Mouse (Mus musculus) retina, embryonic 14.5 days (tissue): ENCODE results near the gene Epb41l5.

Experiments used
- DNase-seq: peaks from one replicate; pipeline ENCODE4 v3.0.0-alpha.2; 2015; ENCODE audit warnings: low spot score

Gene Epb41l5

GRCm38 (mm10) chr1:119596954-119597480, 51.8 kb downstream of the Epb41l5 start:
- no peak for DNase-seq

GRCm38 (mm10) chr1:119590041-119590440, 58.8 kb downstream of the Epb41l5 start:
- DNase-seq: no peak

GRCm38 (mm10) chr1:119584974-119585373, 63.8 kb downstream of the Epb41l5 start:
- no peak for DNase-seq

- DNase-seq: no peak
Observed at GRCm38 (mm10) chr1:119570134-119570533, 78.7 kb downstream of the Epb41l5 start.

GRCm38 (mm10) chr1:119565531-119565930, 83.3 kb downstream of the Epb41l5 start:
- no peak for DNase-seq

- no peak for DNase-seq
Observed at GRCm38 (mm10) chr1:119557641-119558395, 91.0 kb downstream of the Epb41l5 start.

GRCm38 (mm10) chr1:119555651-119556050, 93.1 kb downstream of the Epb41l5 start:
- no peak for DNase-seq

- DNase-seq: no peak
Observed at GRCm38 (mm10) chr1:119551651-119552050, 97.1 kb downstream of the Epb41l5 start.

GRCm38 (mm10) chr1:119550064-119550463, 98.7 kb downstream of the Epb41l5 start:
- no peak for DNase-seq

- no peak for DNase-seq
Observed at GRCm38 (mm10) chr1:119549327-119549689, 99.5 kb downstream of the Epb41l5 start.

- DNase-seq: peak; percentile 83
Observed at GRCm38 (mm10) chr1:119548668-119549326, 100.0 kb downstream of the Epb41l5 start.

GRCm38 (mm10) chr1:119546490-119546889, 102.3 kb downstream of the Epb41l5 start:
- no peak for DNase-seq

GRCm38 (mm10) chr1:119545671-119546070, 103.1 kb downstream of the Epb41l5 start:
- DNase-seq: no peak

- DNase-seq: no peak
Observed at GRCm38 (mm10) chr1:119545164-119545563, 103.6 kb downstream of the Epb41l5 start.

- no peak for DNase-seq
Observed at GRCm38 (mm10) chr1:119544611-119545155, 104.1 kb downstream of the Epb41l5 start.

- no peak for DNase-seq
Observed at GRCm38 (mm10) chr1:119543316-119543715, 105.5 kb downstream of the Epb41l5 start.

GRCm38 (mm10) chr1:119541570-119541969, 107.2 kb downstream of the Epb41l5 start:
- no peak for DNase-seq

GRCm38 (mm10) chr1:119540836-119541557, 107.8 kb downstream of the Epb41l5 start:
- no peak for DNase-seq

- no peak for DNase-seq
Observed at GRCm38 (mm10) chr1:119539252-119539651, 109.5 kb downstream of the Epb41l5 start.

GRCm38 (mm10) chr1:119537651-119538050, 111.1 kb downstream of the Epb41l5 start:
- no peak for DNase-seq

GRCm38 (mm10) chr1:119536122-119536521, 112.7 kb downstream of the Epb41l5 start:
- DNase-seq: no peak

GRCm38 (mm10) chr1:119534341-119534740, 114.5 kb downstream of the Epb41l5 start:
- no peak for DNase-seq
